Mouse (Mus musculus): ENCODE results near the gene Hoxb3. TPM values are rescaled to one million over a fixed set of nuclear protein-coding genes. Genes with fewer than 3 reads are reported as not detected.

The Hoxb3 gene
- polyA plus RNA-seq, 1 experiment from 2014 or later, result 0.65 TPM

DNA sequence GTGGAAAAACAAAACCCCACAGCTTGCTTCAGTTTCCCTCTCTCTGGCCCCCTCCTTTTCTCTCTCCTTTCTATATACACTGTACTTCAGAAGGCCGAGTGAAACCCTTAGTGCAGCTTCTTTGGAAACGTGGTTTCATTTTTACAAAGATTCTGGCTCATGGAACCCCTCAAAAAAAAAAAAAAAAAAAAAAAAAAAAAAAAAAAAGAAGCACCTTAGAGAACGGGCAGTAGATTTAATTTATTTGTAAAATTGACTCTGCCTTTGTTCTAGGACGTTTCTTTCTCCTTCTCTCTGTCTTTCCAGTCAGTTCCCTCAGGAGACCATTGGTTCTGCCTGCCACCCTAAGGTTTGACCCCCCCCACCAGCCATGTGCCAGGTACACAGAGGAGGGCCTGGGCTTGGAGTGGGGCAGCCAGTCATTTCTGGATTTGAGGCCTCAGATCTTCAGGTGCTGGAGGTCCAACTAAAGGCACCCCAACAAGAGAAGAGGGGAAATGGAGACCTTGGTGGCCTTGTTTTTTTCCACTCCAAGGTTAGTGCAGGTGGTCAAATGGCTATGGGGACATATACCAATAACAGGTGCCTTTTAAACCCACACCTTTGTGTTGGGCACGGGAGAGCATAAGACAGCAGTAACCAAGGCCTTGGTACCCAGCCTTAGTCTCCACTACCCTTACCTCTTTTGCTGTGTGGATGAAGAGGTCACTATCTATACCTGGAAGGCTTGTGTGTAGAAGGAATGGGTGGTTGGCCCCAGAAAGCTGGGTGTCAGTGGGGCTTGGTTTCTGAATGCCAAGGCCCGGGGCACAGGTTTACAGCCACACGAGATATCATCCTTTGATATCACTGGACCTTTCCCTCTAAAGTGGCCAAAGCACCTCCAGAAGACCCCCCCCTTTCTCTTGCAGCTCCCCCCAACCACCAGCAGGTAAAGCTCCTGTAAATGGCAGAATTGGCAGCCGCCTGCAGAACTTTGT lies 42.4 kb upstream of the Hoxb3 start:
- 6% methylated on average over 8 of the region's 8 CpGs for WGBS
- no peak overlapping the region for H3K27ac ChIP-seq (replicated peaks; ENCODE audit: low read depth, low read length)
- DNase-seq (ENCODE audit: low spot score) (no peak), ATAC-seq (replicated peaks; ENCODE audit: insufficient number of reproducible peaks, low FRiP score, low TSS enrichment, low read depth) (no peak)
- H3K27me3 ChIP-seq (ENCODE audit: control insufficient read depth, insufficient read depth, low read length), result peaks cover 91% of the 10 kb centered on the region
- H3K9ac ChIP-seq (replicated peaks; ENCODE audit: low read length), result no peak overlapping the region
- no peak overlapping the region for H3K4me2 ChIP-seq (ENCODE audit: low read depth, low read length)
- no peaks in the 10 kb centered on the region for H3K4me1 ChIP-seq (ENCODE audit: control insufficient read depth, insufficient read depth, low read length)
- H3K9me3 ChIP-seq (replicated peaks; ENCODE audit: control insufficient read depth, low read length), result no peaks in the 10 kb centered on the region
- no peaks in the 10 kb centered on the region; the same call in 1 of the 2 replicates for H3K36me3 ChIP-seq (replicated peaks; ENCODE audit: control insufficient read depth, insufficient read depth, low read depth, low read length)
- no peak overlapping the region for H3K4me3 ChIP-seq (ENCODE audit: low read depth, low read length)

GRCm38 (mm10) chr11:96281396-96281795 lies 41.7 kb upstream of the Hoxb3 start:
- Histone ChIP-seq H3K27ac (replicated peaks; ENCODE audit: low read depth, low read length) (no peak overlapping the region), H3K4me2 (ENCODE audit: low read depth, low read length) (no peak overlapping the region), H3K4me3 (ENCODE audit: low read depth, low read length) (no peak overlapping the region), H3K27me3 (ENCODE audit: control insufficient read depth, insufficient read depth, low read length) (peaks cover 91% of the 10 kb centered on the region), H3K9ac (replicated peaks; ENCODE audit: low read length) (no peak overlapping the region; the same call in 1 of the 2 replicates), H3K36me3 (replicated peaks; ENCODE audit: control insufficient read depth, insufficient read depth, low read depth, low read length) (no peaks in the 10 kb centered on the region; the same call in 1 of the 2 replicates), H3K9me3 (replicated peaks; ENCODE audit: control insufficient read depth, low read length) (no peaks in the 10 kb centered on the region), H3K4me1 (ENCODE audit: control insufficient read depth, insufficient read depth, low read length) (no peaks in the 10 kb centered on the region)
- WGBS, result 4% methylated on average over 18 of the region's 18 CpGs
- ATAC-seq (replicated peaks; ENCODE audit: insufficient number of reproducible peaks, low FRiP score, low TSS enrichment, low read depth) (no peak), DNase-seq (ENCODE audit: low spot score) (no peak)

DNA sequence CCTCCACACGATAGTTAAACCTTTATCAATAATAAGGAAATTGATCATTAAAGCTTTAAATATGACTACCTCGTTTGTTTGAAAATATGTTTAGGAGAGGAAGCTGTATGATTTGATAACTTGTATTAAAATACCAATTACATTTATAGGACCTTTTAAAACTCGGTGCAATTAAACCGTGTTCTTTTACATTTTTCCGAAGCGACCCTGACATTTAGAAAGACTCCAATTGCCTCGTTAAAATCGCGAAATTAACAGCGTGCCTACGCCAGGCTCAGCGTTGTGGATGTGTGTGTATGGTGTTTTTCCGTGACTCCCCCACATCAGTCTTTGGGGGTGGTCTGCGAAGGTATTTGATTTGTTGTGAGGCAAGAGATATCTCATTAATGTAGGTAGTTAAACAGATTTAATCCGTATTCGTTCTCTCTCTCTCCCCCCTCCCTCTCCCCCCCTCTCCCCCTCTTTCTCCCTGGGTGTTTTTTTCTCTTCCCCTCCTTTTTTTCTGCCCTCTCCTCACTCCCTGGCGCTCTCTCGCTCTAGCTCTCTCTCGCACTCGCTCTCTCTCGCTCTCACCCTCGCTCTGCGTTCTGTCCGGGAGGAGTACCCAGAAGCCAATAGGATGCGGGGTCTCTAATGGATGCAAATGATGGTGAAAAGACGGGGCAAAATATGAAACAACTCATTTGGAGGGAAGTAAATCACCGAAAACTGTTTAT lies 41.1 kb upstream of the Hoxb3 start, which contains the start of gene Hoxb8:
Gene Hoxb8, plus strand, starts transcription at position 51 of the 716 bp plus-strand sequence.
- no peaks in the 10 kb centered on the region; the same call in 1 of the 2 replicates for H3K36me3 ChIP-seq (replicated peaks; ENCODE audit: control insufficient read depth, insufficient read depth, low read depth, low read length)
- no peak within 1 kb of the TSS for H3K4me2 ChIP-seq (ENCODE audit: low read depth, low read length)
- H3K9me3 ChIP-seq (replicated peaks; ENCODE audit: control insufficient read depth, low read length), result no peaks in the 10 kb centered on the region
- peaks cover 91% of the 10 kb centered on the region for H3K27me3 ChIP-seq (ENCODE audit: control insufficient read depth, insufficient read depth, low read length)
- 1% methylated on average over 27 of the region's 27 CpGs for WGBS
- ATAC-seq (replicated peaks; ENCODE audit: insufficient number of reproducible peaks, low FRiP score, low TSS enrichment, low read depth) (no peak), DNase-seq (ENCODE audit: low spot score) (no peak)
- H3K4me3 ChIP-seq (ENCODE audit: low read depth, low read length), result no peak within 1 kb of the TSS
- no peaks in the 10 kb centered on the region for H3K4me1 ChIP-seq (ENCODE audit: control insufficient read depth, insufficient read depth, low read length)
- H3K9ac ChIP-seq (replicated peaks; ENCODE audit: low read length), result no peak within 1 kb of the TSS; the same call in 1 of the 2 replicates
- no peak within 1 kb of the TSS for H3K27ac ChIP-seq (replicated peaks; ENCODE audit: low read depth, low read length)

DNA sequence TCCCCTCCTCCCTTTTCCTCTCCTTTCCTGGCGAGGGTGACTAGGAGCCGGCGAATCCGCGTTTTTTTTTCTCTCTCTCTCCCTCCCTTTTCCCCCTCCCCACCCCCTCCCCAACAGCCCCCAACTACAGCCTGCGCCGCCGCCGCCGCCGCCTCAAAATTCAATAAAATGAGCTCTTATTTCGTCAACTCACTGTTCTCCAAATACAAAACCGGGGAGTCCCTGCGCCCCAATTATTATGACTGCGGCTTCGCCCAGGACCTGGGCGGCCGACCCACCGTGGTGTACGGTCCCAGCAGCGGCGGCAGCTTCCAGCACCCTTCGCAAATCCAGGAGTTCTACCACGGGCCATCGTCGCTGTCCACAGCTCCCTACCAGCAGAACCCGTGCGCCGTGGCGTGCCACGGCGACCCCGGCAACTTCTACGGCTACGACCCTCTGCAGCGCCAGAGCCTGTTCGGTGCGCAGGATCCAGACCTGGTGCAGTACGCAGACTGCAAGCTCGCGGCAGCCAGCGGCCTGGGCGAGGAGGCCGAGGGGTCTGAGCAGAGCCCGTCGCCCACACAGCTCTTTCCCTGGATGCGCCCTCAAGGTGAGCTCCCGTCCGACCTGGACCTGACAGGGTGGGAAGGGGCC lies 40.2 kb upstream of the Hoxb3 start:
- under 1% methylated on average over 49 of the region's 49 CpGs for WGBS
- Histone ChIP-seq H3K27ac (replicated peaks; ENCODE audit: low read depth, low read length) (no peak overlapping the region), H3K9me3 (replicated peaks; ENCODE audit: control insufficient read depth, low read length) (no peaks in the 10 kb centered on the region), H3K4me2 (ENCODE audit: low read depth, low read length) (no peak overlapping the region), H3K36me3 (replicated peaks; ENCODE audit: control insufficient read depth, insufficient read depth, low read depth, low read length) (no peaks in the 10 kb centered on the region; the same call in 1 of the 2 replicates), H3K4me3 (ENCODE audit: low read depth, low read length) (no peak overlapping the region), H3K27me3 (ENCODE audit: control insufficient read depth, insufficient read depth, low read length) (peaks cover 91% of the 10 kb centered on the region), H3K4me1 (ENCODE audit: control insufficient read depth, insufficient read depth, low read length) (no peaks in the 10 kb centered on the region), H3K9ac (replicated peaks; ENCODE audit: low read length) (no peak overlapping the region)
- DNase-seq (ENCODE audit: low spot score), result no peak
- ATAC-seq (replicated peaks; ENCODE audit: insufficient number of reproducible peaks, low FRiP score, low TSS enrichment, low read depth), result no peak

DNA sequence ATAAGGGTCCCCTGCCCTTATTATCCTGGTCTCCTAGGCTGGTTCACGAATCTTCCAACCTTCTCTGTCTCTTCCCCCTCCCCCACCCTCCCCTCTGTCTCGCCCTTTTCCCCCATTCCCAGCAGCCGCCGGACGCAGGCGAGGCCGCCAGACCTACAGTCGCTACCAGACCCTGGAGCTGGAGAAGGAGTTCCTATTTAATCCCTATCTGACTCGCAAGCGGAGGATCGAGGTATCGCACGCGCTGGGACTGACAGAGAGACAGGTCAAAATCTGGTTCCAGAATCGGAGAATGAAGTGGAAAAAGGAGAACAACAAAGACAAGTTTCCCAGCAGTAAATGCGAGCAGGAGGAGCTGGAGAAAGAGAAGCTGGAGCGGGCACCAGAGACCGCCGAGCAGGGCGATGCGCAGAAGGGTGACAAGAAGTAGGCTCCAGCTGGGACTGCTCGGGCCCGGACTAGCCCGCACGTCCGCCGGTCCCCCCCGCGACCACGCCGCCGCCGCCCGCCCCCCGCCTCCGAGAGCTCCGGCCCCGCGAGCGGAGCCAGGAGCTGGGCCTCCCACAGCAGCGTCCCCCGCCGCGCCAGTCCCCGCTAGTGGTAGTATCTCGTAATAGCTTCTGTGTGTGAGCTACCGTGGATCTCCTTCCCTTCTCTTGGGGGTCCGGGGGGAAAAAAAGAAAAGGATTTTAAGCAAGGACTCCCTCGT lies 38.9 kb upstream of the Hoxb3 start:
- Histone ChIP-seq H3K4me2 (ENCODE audit: low read depth, low read length) (0 out of 2 replicates have a peak overlapping the region, but pooled peaks have one; percentile 1), H3K27ac (replicated peaks; ENCODE audit: low read depth, low read length) (no peak overlapping the region), H3K27me3 (ENCODE audit: control insufficient read depth, insufficient read depth, low read length) (peaks cover 91% of the 10 kb centered on the region), H3K4me1 (ENCODE audit: control insufficient read depth, insufficient read depth, low read length) (no peaks in the 10 kb centered on the region), H3K36me3 (replicated peaks; ENCODE audit: control insufficient read depth, insufficient read depth, low read depth, low read length) (no peaks in the 10 kb centered on the region; the same call in 1 of the 2 replicates), H3K4me3 (ENCODE audit: low read depth, low read length) (no peak overlapping the region), H3K9ac (replicated peaks; ENCODE audit: low read length) (no peak overlapping the region), H3K9me3 (replicated peaks; ENCODE audit: control insufficient read depth, low read length) (no peaks in the 10 kb centered on the region)
- WGBS, result under 1% methylated on average over 49 of the region's 49 CpGs
- DNase-seq (ENCODE audit: low spot score) (peak; percentile 60), ATAC-seq (replicated peaks; ENCODE audit: insufficient number of reproducible peaks, low FRiP score, low TSS enrichment, low read depth) (no peak)

- no peak for ATAC-seq (replicated peaks; ENCODE audit: insufficient number of reproducible peaks, low FRiP score, low TSS enrichment, low read depth)
- no peak overlapping the region for H3K9ac ChIP-seq (replicated peaks; ENCODE audit: low read length)
- no peak overlapping the region for H3K4me3 ChIP-seq (ENCODE audit: low read depth, low read length)
Measured at GRCm38 (mm10) chr11:96284774-96285734, 38.1 kb upstream of the Hoxb3 start.

More at GRCm38 (mm10) chr11:96284774-96285734, 38.1 kb upstream of the Hoxb3 start:
- no peak overlapping the region for H3K4me2 ChIP-seq (ENCODE audit: low read depth, low read length)
- H3K27me3 ChIP-seq (ENCODE audit: control insufficient read depth, insufficient read depth, low read length), result peaks cover 91% of the 10 kb centered on the region
- no peak overlapping the region for H3K27ac ChIP-seq (replicated peaks; ENCODE audit: low read depth, low read length)
- no peaks in the 10 kb centered on the region; the same call in 1 of the 2 replicates for H3K36me3 ChIP-seq (replicated peaks; ENCODE audit: control insufficient read depth, insufficient read depth, low read depth, low read length)
- DNase-seq (ENCODE audit: low spot score), result no peak
- under 1% methylated on average over 33 of the region's 37 CpGs for WGBS
- no peaks in the 10 kb centered on the region for H3K4me1 ChIP-seq (ENCODE audit: control insufficient read depth, insufficient read depth, low read length)
- H3K9me3 ChIP-seq (replicated peaks; ENCODE audit: control insufficient read depth, low read length), result no peaks in the 10 kb centered on the region
